Mouse (Mus musculus): ENCODE results near the gene Icam5. TPM values are rescaled to one million over a fixed set of nuclear protein-coding genes. Genes with fewer than 3 reads are reported as not detected.

The Icam5 gene
- total RNA-seq, 1 experiment from 2014 or later = 0.49 TPM

- DNase-seq = no peak
Observed at GRCm38 (mm10) chr9:21014691-21015570, 16.9 kb upstream of the Icam5 start.

- DNase-seq = peak; percentile 62
Observed at GRCm38 (mm10) chr9:21015571-21016130, 16.2 kb upstream of the Icam5 start, which contains the start of gene Icam1. Gene Icam1, plus strand, starts transcription at chr9:21015985.

- DNase-seq = no peak
Observed at GRCm38 (mm10) chr9:21016331-21017176, 15.3 kb upstream of the Icam5 start.

- DNase-seq = no peak
Observed at GRCm38 (mm10) chr9:21017177-21017575, 14.7 kb upstream of the Icam5 start.

DNA sequence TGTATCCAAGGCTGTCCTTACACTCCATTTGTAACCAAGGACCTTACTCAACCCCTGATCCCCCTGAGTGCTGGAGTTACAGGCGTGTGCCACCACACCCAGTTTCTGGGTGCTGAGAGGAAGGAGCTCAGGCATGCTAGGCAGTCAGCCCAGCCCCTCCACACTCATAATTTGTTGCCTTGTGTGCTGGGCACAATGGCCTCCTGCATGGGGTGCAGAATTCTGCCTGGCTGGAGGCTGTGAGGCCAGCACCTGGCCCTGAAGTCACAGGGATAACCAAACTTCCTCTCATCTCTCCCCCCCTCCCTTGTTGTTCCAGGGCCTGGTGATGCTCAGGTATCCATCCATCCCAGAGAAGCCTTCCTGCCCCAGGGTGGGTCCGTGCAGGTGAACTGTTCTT is 13.3 kb upstream of the Icam5 start:
- DNase-seq = no peak

DNA sequence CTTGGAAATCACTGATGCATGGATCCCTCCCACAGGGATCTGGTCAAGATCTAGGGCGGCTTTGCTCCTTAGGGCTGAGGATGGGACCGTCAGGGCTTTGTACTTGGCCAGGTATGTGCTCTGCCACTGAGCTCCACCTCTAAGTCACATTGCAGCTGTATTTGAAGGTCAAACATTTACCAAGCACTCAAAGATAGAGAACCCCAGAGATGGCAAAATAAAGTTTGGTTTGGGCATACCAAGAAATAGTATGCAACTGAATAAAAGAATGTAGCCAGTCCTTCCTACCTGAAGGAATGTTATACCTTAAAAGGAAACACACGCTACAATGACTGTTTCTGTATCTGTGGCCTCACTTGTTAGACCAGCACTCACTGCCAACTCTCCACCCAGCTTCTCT is 10.5 kb upstream of the Icam5 start:
- no peak for DNase-seq

GRCm38 (mm10) chr9:21022288-21022687 is 9.6 kb upstream of the Icam5 start:
- no peak for DNase-seq

DNA sequence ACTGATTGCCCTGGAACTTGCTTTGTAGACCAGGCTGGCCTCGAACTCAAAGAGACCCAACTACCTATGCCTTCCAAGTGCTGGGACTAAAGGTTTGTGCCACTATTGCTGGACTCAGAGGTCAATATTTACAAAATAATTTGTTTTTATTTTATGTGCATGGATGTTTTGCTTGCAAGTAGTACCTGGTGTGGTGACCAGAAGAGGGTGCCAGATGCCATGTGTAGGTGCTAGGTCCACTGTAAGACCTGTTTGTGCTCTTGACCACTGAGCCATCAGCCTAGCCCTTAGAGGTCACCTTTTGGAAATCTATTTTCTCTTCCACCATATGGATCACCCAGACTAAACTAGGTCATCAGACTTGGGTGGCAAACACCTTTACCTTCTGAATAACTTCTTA is 9.1 kb upstream of the Icam5 start:
- no peak for DNase-seq

- DNase-seq = no peak
Observed at GRCm38 (mm10) chr9:21025258-21025810, 6.5 kb upstream of the Icam5 start.

DNA sequence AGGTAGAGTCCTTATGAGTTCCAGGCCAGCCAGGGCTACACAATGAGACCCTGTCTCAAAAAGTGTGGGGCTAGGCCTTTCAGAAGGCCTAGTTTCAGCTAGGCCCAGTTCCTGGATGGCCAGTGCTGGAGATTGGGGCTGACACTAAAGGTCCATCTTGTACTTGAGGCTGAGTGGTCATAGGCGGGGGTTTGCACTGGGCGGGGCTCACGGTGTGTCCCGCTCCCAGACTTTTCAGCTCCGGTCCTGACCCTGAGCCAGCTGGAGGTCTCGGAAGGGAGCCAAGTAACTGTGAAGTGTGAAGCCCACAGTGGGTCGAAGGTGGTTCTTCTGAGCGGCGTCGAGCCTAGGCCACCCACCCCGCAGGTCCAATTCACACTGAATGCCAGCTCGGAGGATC is 5.0 kb upstream of the Icam5 start:
- DNase-seq = no peak

- DNase-seq = no peak
Observed at GRCm38 (mm10) chr9:21027774-21028290, 4.0 kb upstream of the Icam5 start.

GRCm38 (mm10) chr9:21028560-21029110 is 3.2 kb upstream of the Icam5 start:
- no peak for DNase-seq

DNA sequence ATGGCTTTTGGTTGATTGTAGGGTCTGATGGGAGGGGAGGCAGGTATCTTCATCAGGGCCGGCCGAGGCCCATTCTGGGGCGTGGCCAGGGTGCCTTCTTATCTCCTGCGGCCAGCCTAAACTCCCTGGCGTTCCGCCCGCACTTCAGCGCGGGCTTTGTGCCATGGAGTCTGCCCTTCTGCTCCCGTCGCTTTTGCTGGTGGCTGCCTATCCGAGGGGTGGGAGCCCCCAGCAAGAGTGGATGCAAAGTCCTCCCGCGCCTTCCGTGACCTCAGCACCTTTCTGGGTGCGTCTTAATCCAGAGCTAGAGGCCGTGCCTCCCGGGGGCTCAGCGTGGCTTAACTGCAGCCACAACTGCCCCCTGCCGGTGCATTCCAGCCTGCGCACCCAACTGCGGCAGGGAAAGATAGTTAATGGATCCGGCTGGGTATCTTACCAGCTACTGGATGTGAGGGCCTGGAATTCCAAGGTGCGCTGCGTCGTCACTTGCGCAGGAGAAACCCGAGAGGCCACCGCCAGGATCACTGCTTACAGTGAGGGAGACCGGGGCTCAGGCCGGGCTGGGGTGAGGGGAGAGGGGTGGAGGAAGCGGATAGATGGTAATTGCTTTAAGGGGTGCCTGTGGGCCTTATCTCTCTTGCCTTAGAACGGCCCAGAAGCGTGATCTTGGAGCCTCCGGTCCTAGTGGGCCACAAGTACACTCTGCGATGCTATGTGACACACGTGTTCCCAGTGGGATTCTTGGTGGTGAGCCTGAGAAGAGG is 2.4 kb upstream of the Icam5 start, which contains the start of gene Icam4:
Icam4 (plus strand) TSS at position 83 of the 764 bp plus-strand sequence.
- peak; percentile 85 for DNase-seq

DNA sequence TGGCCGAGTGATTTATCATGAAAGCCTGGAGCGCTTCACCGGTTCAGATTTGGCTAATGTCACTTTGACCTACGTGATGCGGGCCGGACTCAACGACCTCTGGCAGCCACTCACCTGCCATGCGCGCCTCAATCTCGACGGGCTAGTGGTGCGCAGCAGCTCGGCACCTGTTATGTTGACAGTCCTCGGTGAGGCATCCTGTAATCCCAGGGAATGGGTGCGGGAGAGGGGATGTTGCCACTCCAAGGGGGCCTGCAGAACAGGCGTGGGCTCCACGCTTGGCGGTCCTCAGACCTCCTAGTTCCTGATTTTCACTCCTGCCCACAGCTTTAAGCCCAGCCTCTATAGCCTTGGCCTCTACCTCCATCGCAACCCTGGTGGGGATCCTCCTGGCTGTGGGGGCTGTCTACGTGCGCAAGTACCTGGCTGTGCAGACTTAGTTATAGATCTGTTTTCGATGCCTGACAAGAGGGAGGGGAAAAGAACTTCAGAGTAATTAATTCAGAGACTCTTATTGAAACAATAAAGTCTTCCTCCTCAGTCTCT is 1.7 kb upstream of the Icam5 start:
- DNase-seq = no peak

GRCm38 (mm10) chr9:21030781-21031250 is 1.1 kb upstream of the Icam5 start:
- DNase-seq = peak; percentile 80

DNA sequence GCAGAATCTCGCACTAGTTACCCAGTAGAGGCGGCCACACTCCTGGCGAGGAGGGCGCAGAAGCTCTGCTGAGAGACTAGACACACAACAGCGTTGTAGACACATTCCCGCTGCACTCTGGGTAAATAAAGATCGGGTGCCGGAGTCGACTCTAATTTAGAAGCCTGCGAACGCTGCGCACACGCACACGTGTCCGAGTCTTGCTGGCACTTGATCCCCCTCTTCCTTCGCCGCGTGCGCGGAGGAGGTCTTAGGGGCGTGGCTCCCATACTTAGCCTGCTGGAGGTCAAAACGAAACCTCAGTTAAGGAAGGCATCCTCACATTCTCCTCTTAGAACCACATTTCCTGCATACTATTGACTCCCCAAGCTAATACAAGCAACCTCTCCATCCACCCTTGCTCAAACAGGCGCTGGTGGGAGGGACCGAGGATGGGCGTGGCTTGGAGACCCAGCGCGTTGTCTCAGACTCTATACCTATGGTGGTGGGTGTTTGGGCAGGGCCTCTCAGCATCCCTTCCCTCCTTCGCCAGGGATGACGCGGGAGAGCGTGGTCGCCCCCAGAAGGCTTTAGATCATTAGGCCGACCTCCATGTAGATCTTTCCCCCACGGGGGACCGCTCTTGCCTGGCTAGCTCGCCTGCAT is 500 bp upstream of the Icam5 start:
- peak; percentile 51 for DNase-seq

- DNase-seq = no peak
Observed at GRCm38 (mm10) chr9:21032491-21032890, 618 bp downstream of the Icam5 start.

GRCm38 (mm10) chr9:21033136-21033535 is 1.3 kb downstream of the Icam5 start:
- DNase-seq = peak; percentile 86

- no peak for DNase-seq
Observed at GRCm38 (mm10) chr9:21034481-21035085, 2.7 kb downstream of the Icam5 start.

- no peak for DNase-seq
Observed at GRCm38 (mm10) chr9:21035586-21035985, 3.7 kb downstream of the Icam5 start.
